Mouse (Mus musculus) kidney, adult 2 months (tissue): ENCODE data around the gene Ift122. TPM values are rescaled to one million over a fixed set of nuclear protein-coding genes. Genes with fewer than 3 reads are reported as not detected.
A peak's percentile ranks its signal among the peaks of the same experiment; 100 is the strongest.

ENCODE experiments used
- DNase-seq: peaks from one replicate; pipeline ENCODE4 v3.0.0; 2021
- H3K27ac ChIP-seq: fragments of 200-500 bp; 2 replicates; pipeline ENCODE4 v1.5.1; 2012; ENCODE audit warnings: low read depth, low read length, control low read depth, inconsistent platforms; ENCODE audit not compliant: insufficient read depth
- H3K27me3 ChIP-seq: fragments of 200-500 bp; replicated peaks from 2 replicates; pipeline ENCODE4 v1.6.1; 2012; ENCODE audit warnings: mild to moderate bottlenecking, moderate library complexity, low read length, inconsistent platforms; ENCODE audit not compliant: control insufficient read depth, insufficient read depth
- H3K36me3 ChIP-seq: fragments of 200-500 bp; 2 replicates; pipeline ENCODE4 v1.6.1; 2012; ENCODE audit warnings: mild to moderate bottlenecking, moderate library complexity, low read length, inconsistent platforms; ENCODE audit not compliant: control insufficient read depth, insufficient read depth
- H3K4me1 ChIP-seq: fragments of 200-500 bp; 2 replicates; pipeline ENCODE4 v1.6.1; 2011; ENCODE audit warnings: low read length; ENCODE audit not compliant: control insufficient read depth, insufficient read depth
- H3K4me3 ChIP-seq: fragments of 200-500 bp; 2 replicates; pipeline ENCODE4 v1.5.1; 2011; ENCODE audit warnings: mild to moderate bottlenecking, low read depth, low read length, control low read depth; ENCODE audit not compliant: insufficient read depth
- CTCF ChIP-seq: fragments of 200-500 bp; conservative IDR thresholded peaks from 2 replicates; pipeline ENCODE4 v1.5.1; 2011; ENCODE audit warnings: low read depth, mild to moderate bottlenecking, control low read depth, low read length, moderate library complexity, mixed read lengths; ENCODE audit not compliant: insufficient read depth, insufficient read length
- POLR2A ChIP-seq: fragments of 200-500 bp; IDR thresholded peaks from one replicate; pipeline ENCODE4 v1.6.1; 2011; ENCODE audit warnings: low read depth, low read length, control low read depth
- WGBS: fragments of 180-500 bp; shearing (Covaris S2); methylation state at CpG from one replicate; pipeline ENCODE4 v1.1.7; 2018; 5-methylcytosine and 5-hydroxymethylcytosine counted together
- polyA plus RNA-seq: library from polyadenylated mRNA; depleted of rRNA; stranded (reverse); fragments of >200 nt; gene quantifications from 2 replicates; pipeline ENCODE4 v1.2.3, GENCODE M21; 2012

The Ift122 gene
- polyA plus RNA-seq, 1 experiment = 29.2 TPM

- no peak overlapping the region for H3K4me3 ChIP-seq
- TF ChIP-seq CTCF (no peak), POLR2A (no peak)
- no peaks in the 10 kb centered on the region for H3K27me3 ChIP-seq
- 74% methylated on average over 10 of the region's 10 CpGs for WGBS
- DNase-seq = peak; percentile 37
- H3K36me3 ChIP-seq = no peaks in the 10 kb centered on the region
- no peak overlapping the region for H3K27ac ChIP-seq
- H3K4me1 ChIP-seq = no peaks in the 10 kb centered on the region
Measured at GRCm38 (mm10) chr6:115927292-115928242, 74.3 kb downstream of the Ift122 start.

GRCm38 (mm10) chr6:115930018-115930417, 76.7 kb downstream of the Ift122 start:
- H3K27me3 ChIP-seq = no peaks in the 10 kb centered on the region
- no peaks in the 10 kb centered on the region for H3K4me1 ChIP-seq
- H3K4me3 ChIP-seq = no peak overlapping the region
- no peak for DNase-seq
- H3K27ac ChIP-seq = no peak overlapping the region
- TF ChIP-seq CTCF = no peak
- TF ChIP-seq POLR2A = no peak
- H3K36me3 ChIP-seq = no peaks in the 10 kb centered on the region
- 62% methylated on average over 5 of the region's 5 CpGs for WGBS

- WGBS = 91% methylated on average over 14 of the region's 14 CpGs
Measured at GRCm38 (mm10) chr6:115931639-115932038, 78.4 kb downstream of the Ift122 start, which contains the start of gene Rho. Gene Rho (plus strand): TSS chr6:115931748.

DNA sequence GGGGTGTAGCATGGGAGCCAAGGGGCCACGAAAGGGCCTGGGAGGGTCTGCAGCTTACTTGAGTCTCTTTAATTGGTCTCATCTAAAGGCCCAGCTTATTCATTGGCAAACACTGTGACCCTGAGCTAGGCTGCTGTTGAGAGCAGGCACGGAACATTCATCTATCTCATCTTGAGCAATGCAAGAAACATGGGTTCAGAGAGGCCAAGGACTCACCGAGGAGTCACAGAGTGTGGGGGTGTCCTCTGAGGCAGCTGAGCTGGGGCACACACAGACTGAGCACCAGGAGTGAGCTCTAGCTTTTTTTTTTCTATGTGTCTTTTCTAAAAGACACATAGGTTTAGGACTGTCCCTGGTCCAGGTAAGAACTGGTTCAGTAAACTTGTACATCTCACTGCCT, 79.1 kb downstream of the Ift122 start:
- Histone ChIP-seq H3K4me3 (no peak overlapping the region), H3K36me3 (no peaks in the 10 kb centered on the region), H3K27me3 (no peaks in the 10 kb centered on the region), H3K4me1 (no peaks in the 10 kb centered on the region), H3K27ac (no peak overlapping the region)
- WGBS = 90% methylated on average over 3 of the region's 3 CpGs
- no peak for TF ChIP-seq POLR2A
- no peak for TF ChIP-seq CTCF
- no peak for DNase-seq

More at GRCm38 (mm10) chr6:115931639-115932038, 78.4 kb downstream of the Ift122 start, which contains the start of gene Rho:
- H3K4me3 ChIP-seq = no peak within 1 kb of the TSS
- no peak within 1 kb of the TSS for H3K27ac ChIP-seq
- DNase-seq = no peak
- TF ChIP-seq CTCF (no peak), POLR2A (no peak)
- H3K27me3 ChIP-seq = no peaks in the 10 kb centered on the region
- no peaks in the 10 kb centered on the region for H3K36me3 ChIP-seq
- no peaks in the 10 kb centered on the region for H3K4me1 ChIP-seq

GRCm38 (mm10) chr6:115935544-115935943, 82.3 kb downstream of the Ift122 start:
- H3K4me3 ChIP-seq = no peak overlapping the region
- WGBS = 88% methylated on average over 8 of the region's 8 CpGs
- H3K36me3 ChIP-seq = no peaks in the 10 kb centered on the region
- H3K27ac ChIP-seq = no peak overlapping the region
- H3K4me1 ChIP-seq = no peaks in the 10 kb centered on the region
- H3K27me3 ChIP-seq = no peaks in the 10 kb centered on the region
- DNase-seq = no peak
- TF ChIP-seq CTCF (no peak), POLR2A (no peak)

GRCm38 (mm10) chr6:115938011-115938410, 84.7 kb downstream of the Ift122 start:
- Histone ChIP-seq H3K4me3 (no peak overlapping the region), H3K27me3 (no peaks in the 10 kb centered on the region), H3K4me1 (peaks cover 2% of the 10 kb centered on the region; the same call in 1 of the 2 replicates), H3K36me3 (no peaks in the 10 kb centered on the region), H3K27ac (no peak overlapping the region)
- no peak for DNase-seq
- TF ChIP-seq CTCF (no peak), POLR2A (no peak)
- WGBS = 93% methylated on average over 2 of the region's 2 CpGs

- Histone ChIP-seq H3K27ac (no peak overlapping the region), H3K36me3 (no peaks in the 10 kb centered on the region), H3K27me3 (no peaks in the 10 kb centered on the region), H3K4me1 (peaks cover 2% of the 10 kb centered on the region; the same call in 1 of the 2 replicates), H3K4me3 (no peak overlapping the region)
- 79% methylated on average over 1 of the region's 1 CpGs for WGBS
- no peak for DNase-seq
- TF ChIP-seq POLR2A (no peak), CTCF (no peak)
Measured at GRCm38 (mm10) chr6:115938798-115939197, 85.5 kb downstream of the Ift122 start.
